Comparison of ENCODE assay signal across 29 mouse cellular contexts in the genomic region with DNA sequence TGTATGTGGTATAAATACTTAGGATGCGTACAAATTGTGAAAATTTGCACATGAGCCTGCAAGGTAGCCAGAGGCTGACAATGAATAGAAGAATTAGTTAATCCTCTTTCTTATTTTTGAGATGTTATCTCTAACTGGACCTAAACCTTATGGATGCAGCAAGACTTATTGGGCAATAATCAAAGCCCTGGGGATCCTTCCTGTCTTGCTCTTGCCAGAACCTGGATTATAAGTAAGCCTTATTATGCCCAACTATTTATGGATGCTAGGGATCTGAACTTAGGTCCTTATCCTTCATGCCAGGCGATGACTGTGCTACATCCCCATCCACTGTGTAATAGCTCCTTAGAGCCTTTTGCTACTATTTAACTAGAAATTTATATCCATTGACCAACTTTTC.
"Had no signal": no experiment of that assay in that cellular context is flagged by ENCODE, and none has a peak within 500 bp of the region (broad histone marks: within the 10 kb centered on the region; RNA-seq: fewer than 3 reads in every experiment).

No protein-coding gene starts in this region.

- DNase-seq: cerebellum, adult 2 months; cerebellum, adult 8-10 months; cerebellum, adult 9-10 months; cerebellum, adult 9-11 months; cerebellum, postnatal 10 days; cerebellum, postnatal 14 days; cerebellum, postnatal 25 days; cerebellum, postnatal 36 days; embryo, embryonic 11 days; forebrain, postnatal 0 days; gastrocnemius, adult 2 months; gastrocnemius, postnatal 10 days; gastrocnemius, postnatal 14 days; gastrocnemius, postnatal 25 days; heart, adult 11 months; heart, adult 18-20 months; heart, adult 2 months had no signal

- H3K9me3 ChIP-seq: embryonic facial prominence, embryonic 10.5 days; embryonic facial prominence, embryonic 12.5 days; embryonic facial prominence, embryonic 13.5 days; embryonic facial prominence, embryonic 15.5 days; forebrain, embryonic 10.5 days; forebrain, embryonic 12.5 days; forebrain, embryonic 13.5 days; forebrain, embryonic 15.5 days had no signal

- H3K27ac ChIP-seq: embryonic facial prominence, embryonic 10.5 days; embryonic facial prominence, embryonic 12.5 days; embryonic facial prominence, embryonic 13.5 days; embryonic facial prominence, embryonic 15.5 days; forebrain, embryonic 10.5 days; forebrain, embryonic 12.5 days; forebrain, embryonic 13.5 days; forebrain, embryonic 15.5 days; gastrocnemius, adult 2 months; heart, adult 2 months had no signal

- H3K4me2 ChIP-seq: embryonic facial prominence, embryonic 12.5 days; embryonic facial prominence, embryonic 13.5 days; embryonic facial prominence, embryonic 15.5 days; forebrain, embryonic 12.5 days; forebrain, embryonic 13.5 days; forebrain, embryonic 15.5 days; heart, embryonic 11.5 days had no signal

- H3K36me3 ChIP-seq: embryonic facial prominence, embryonic 10.5 days; embryonic facial prominence, embryonic 12.5 days; embryonic facial prominence, embryonic 13.5 days; embryonic facial prominence, embryonic 15.5 days; forebrain, embryonic 10.5 days; forebrain, embryonic 12.5 days; forebrain, embryonic 15.5 days had no signal

- H3K4me3 ChIP-seq: embryonic facial prominence, embryonic 10.5 days; embryonic facial prominence, embryonic 12.5 days; embryonic facial prominence, embryonic 13.5 days; embryonic facial prominence, embryonic 15.5 days; erythroblast, embryonic 14.5 days; forebrain, embryonic 10.5 days; forebrain, embryonic 12.5 days; forebrain, embryonic 13.5 days; forebrain, embryonic 15.5 days; gastrocnemius, adult 2 months; heart, adult 2 months had no signal

- H3K4me1 ChIP-seq: embryonic facial prominence, embryonic 10.5 days; embryonic facial prominence, embryonic 12.5 days; embryonic facial prominence, embryonic 13.5 days; embryonic facial prominence, embryonic 15.5 days; forebrain, embryonic 10.5 days; forebrain, embryonic 12.5 days; forebrain, embryonic 13.5 days; forebrain, embryonic 15.5 days had no signal

- H3K27me3 ChIP-seq: embryonic facial prominence, embryonic 12.5 days; embryonic facial prominence, embryonic 13.5 days; embryonic facial prominence, embryonic 15.5 days; forebrain, embryonic 12.5 days; forebrain, embryonic 13.5 days; forebrain, embryonic 15.5 days had no signal

- ATAC-seq: forebrain, embryonic 13.5 days; forebrain, embryonic 14.5 days; forebrain, embryonic 15.5 days; forebrain, embryonic 16.5 days; forebrain, postnatal 0 days had no signal

- H3K9ac ChIP-seq: embryonic facial prominence, embryonic 12.5 days; embryonic facial prominence, embryonic 13.5 days; embryonic facial prominence, embryonic 15.5 days; forebrain, embryonic 12.5 days; forebrain, embryonic 13.5 days; forebrain, embryonic 15.5 days; forebrain, postnatal 0 days had no signal
